ENCODE assay signal across 7 mouse cellular contexts in the genomic region with DNA sequence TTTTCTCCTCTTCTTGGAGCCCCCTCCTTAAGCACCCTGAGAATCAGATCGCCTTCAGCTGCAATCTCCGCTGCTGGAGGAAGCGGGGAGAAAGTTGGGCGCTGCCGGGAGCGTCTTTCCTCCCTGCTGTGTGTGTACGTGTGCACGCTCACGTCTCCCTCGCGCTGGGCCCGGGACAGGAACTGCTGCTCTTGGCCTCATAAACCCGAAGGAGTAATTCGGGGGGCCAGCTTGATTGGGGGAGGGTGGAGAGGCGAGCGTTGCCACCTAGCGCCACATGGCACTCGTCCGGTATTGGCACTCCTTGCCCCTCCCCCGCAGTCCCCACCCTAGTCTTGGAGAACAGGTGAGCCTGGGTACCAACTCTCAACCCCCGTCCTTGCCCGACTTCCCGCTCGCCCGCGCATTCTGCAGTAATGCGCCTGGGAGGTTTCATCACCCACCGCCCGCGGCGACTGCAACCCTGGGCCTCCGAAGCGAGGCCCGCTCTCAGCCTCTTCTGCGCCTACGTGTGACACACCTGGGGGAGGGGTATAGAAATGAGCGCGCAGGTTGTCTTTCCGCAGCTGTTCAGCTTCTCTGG. TPM values are rescaled to one million over a fixed set of nuclear protein-coding genes. Genes with fewer than 3 reads are reported as not detected.
DNase-seq lines count a peak whose midpoint lies in the region; ATAC-seq lines count a peak whose summit lies in the region.

No protein-coding gene starts in this region.

- H3K4me1 ChIP-seq in lung, embryonic 16.5 days (replicated peaks; ENCODE audit: control insufficient read depth, insufficient read depth, low read length): peaks cover 25% of the 10 kb centered on the region
- H3K4me1 ChIP-seq in embryonic facial prominence, embryonic 14.5 days (ENCODE audit: control insufficient read depth, insufficient read depth, low read length): peaks cover 8% of the 10 kb centered on the region
- peaks cover 13% of the 10 kb centered on the region; the same call in 1 of the 2 replicates for H3K4me1 ChIP-seq in intestine, embryonic 15.5 days (replicated peaks)

- no peak overlapping the region for H3K27ac ChIP-seq in lung, embryonic 16.5 days (ENCODE audit: low read length)
- no peak overlapping the region for H3K27ac ChIP-seq in embryonic facial prominence, embryonic 14.5 days (replicated peaks; ENCODE audit: low read depth, low read length)
- peak overlapping the region; percentile 40; the same call in 1 of the 2 replicates for H3K27ac ChIP-seq in intestine, embryonic 15.5 days

- peak; percentile 26 for ATAC-seq in lung, embryonic 16.5 days (ENCODE audit: low read depth)
- ATAC-seq in embryonic facial prominence, embryonic 14.5 days (ENCODE audit: low read depth): peak; percentile 5; the same call in 1 of the 2 replicates
- ATAC-seq in intestine, embryonic 15.5 days: peak; percentile 66
- ATAC-seq in erythroblast, adult 5-6 weeks (replicated peaks; ENCODE audit: low FRiP score, poor library complexity, severe bottlenecking): no peak

- peak overlapping the region; percentile 99 for H3K4me2 ChIP-seq in lung, embryonic 16.5 days (ENCODE audit: low read depth, low read length)
- H3K4me2 ChIP-seq in embryonic facial prominence, embryonic 14.5 days (ENCODE audit: low read depth, low read length): peak overlapping the region; percentile 99
- H3K4me2 ChIP-seq in intestine, embryonic 15.5 days (replicated peaks): peak overlapping the region; percentile 98

- H3K4me3 ChIP-seq in lung, embryonic 16.5 days (ENCODE audit: low read length): peak overlapping the region; percentile 62
- peak overlapping the region; percentile 57 for H3K4me3 ChIP-seq in embryonic facial prominence, embryonic 14.5 days (ENCODE audit: low read depth, low read length)
- peak overlapping the region; percentile 72 for H3K4me3 ChIP-seq in intestine, embryonic 15.5 days (replicated peaks)

- DNase-seq in lung, postnatal 25 days (ENCODE audit: low spot score): no peak
- DNase-seq in embryonic facial prominence, embryonic 14.5 days (ENCODE audit: low spot score): peak; percentile 40
- peak; percentile 30 for DNase-seq in neural tube, embryonic 10.5 days (ENCODE audit: extremely low spot score, low spot score)
- DNase-seq in urinary bladder, postnatal 4 days (ENCODE audit: low spot score in 2 of 2): no peak

- peaks cover 21% of the 10 kb centered on the region for H3K27me3 ChIP-seq in lung, embryonic 16.5 days (ENCODE audit: control insufficient read depth, insufficient read depth, low read depth, low read length)
- H3K27me3 ChIP-seq in embryonic facial prominence, embryonic 14.5 days (replicated peaks; ENCODE audit: control insufficient read depth, insufficient read depth, low read length): peaks cover 55% of the 10 kb centered on the region
- H3K27me3 ChIP-seq in intestine, embryonic 15.5 days (replicated peaks): peaks cover 17% of the 10 kb centered on the region; the same call in 1 of the 2 replicates

- H3K36me3 ChIP-seq in lung, embryonic 16.5 days (ENCODE audit: control insufficient read depth, insufficient read depth, low read length): no peaks in the 10 kb centered on the region
- H3K36me3 ChIP-seq in embryonic facial prominence, embryonic 14.5 days (ENCODE audit: control insufficient read depth, insufficient read depth, low read length): no peaks in the 10 kb centered on the region
- H3K36me3 ChIP-seq in intestine, embryonic 15.5 days: no peaks in the 10 kb centered on the region

- WGBS in lung, embryonic 16.5 days: 2% methylated on average over 39 of the region's 39 CpGs
- under 1% methylated on average over 33 of the region's 39 CpGs for WGBS in embryonic facial prominence, embryonic 14.5 days
- 3% methylated on average over 39 of the region's 39 CpGs for WGBS in intestine, embryonic 15.5 days

- peak overlapping the region; percentile 54 for H3K9ac ChIP-seq in lung, embryonic 16.5 days (ENCODE audit: low read length)
- H3K9ac ChIP-seq in embryonic facial prominence, embryonic 14.5 days (ENCODE audit: low read depth, low read length): peak overlapping the region; percentile 50
- peak overlapping the region; percentile 33 for H3K9ac ChIP-seq in intestine, embryonic 15.5 days

- no peaks in the 10 kb centered on the region for H3K9me3 ChIP-seq in lung, embryonic 16.5 days (ENCODE audit: control insufficient read depth, low read length)
- no peaks in the 10 kb centered on the region for H3K9me3 ChIP-seq in embryonic facial prominence, embryonic 14.5 days (ENCODE audit: control insufficient read depth, low read length)
- no peaks in the 10 kb centered on the region for H3K9me3 ChIP-seq in intestine, embryonic 15.5 days

RNA-seq across cellular contexts. Expression of gene Stc2, which starts 1.5 kb away (rescaled TPM):
- 3.1 and 3.4 TPM in 2 replicates for polyA plus RNA-seq in lung, embryonic 16.5 days (2015; fragmentation: Nextera tagmentation; extraction: Ambion mirVana)
- polyA plus RNA-seq in embryonic facial prominence, embryonic 14.5 days (2014; fragmentation: Nextera tagmentation; extraction: Ambion mirVana): 1.6 and 1.9 TPM in 2 replicates
- polyA plus RNA-seq in intestine, embryonic 15.5 days (2015; fragmentation: Nextera tagmentation; extraction: Ambion mirVana): 8.5 and 8.9 TPM in 2 replicates
- 0.42 TPM in 1 of 2 replicates, not detected in the other for total RNA-seq in erythroblast, adult 5-6 weeks (2015; ENCODE audit: low replicate concordance)
- total RNA-seq in erythroblast, adult 5-6 weeks (2017; ENCODE audit: low replicate concordance): 0.17 TPM in 1 of 2 replicates, not detected in the other

Comparison
In these comparisons a context has a peak if more than half of its experiments do, and no peak if none do; other contexts are left out.
1. DNase-seq: peak in embryonic facial prominence, embryonic 14.5 days (single experiment) and neural tube, embryonic 10.5 days (single experiment); none in lung, postnatal 25 days (single experiment) and urinary bladder, postnatal 4 days (0 of 2).
2. Peak in every context shown above with its lines, with median percentiles within 50 percentile points of each other: H3K4me2 ChIP-seq, H3K4me3 ChIP-seq and H3K9ac ChIP-seq.